Mouse (Mus musculus) heart, postnatal 0 days (tissue): ENCODE data around the gene Spg20.

ENCODE experiments used
- CTCF ChIP-seq: IDR thresholded peaks from 2 replicates; pipeline ENCODE4 v1.5.1; 2016; ENCODE audit warnings: antibody characterized with exemption, control low read depth, low read depth
- EP300 ChIP-seq: IDR thresholded peaks from 2 replicates; pipeline ENCODE4 v1.6.1; 2016; ENCODE audit warnings: antibody characterized with exemption, low read depth

- no peak for TF ChIP-seq EP300
- no peak for TF ChIP-seq CTCF
Observed at GRCm38 (mm10) chr3:55075294-55075648, 36.6 kb upstream of the Spg20 start.
